Mouse (Mus musculus) liver, embryonic 12.5 days (tissue): ENCODE measurements around the gene Slc4a8. TPM values are rescaled to one million over a fixed set of nuclear protein-coding genes. Genes with fewer than 3 reads are reported as not detected.

Experiments
- polyA plus RNA-seq: library from polyadenylated mRNA; unstranded; fragments of >200 nt; fragmentation: Nextera tagmentation; extraction: Ambion mirVana; gene quantifications from 2 replicates; pipeline ENCODE4 v1.2.1, GENCODE M21; 2016

Slc4a8 gene
- polyA plus RNA-seq, 1 experiment from 2014 or later, result 0.70 TPM

Other genes with a start within 250 kb of the Slc4a8 start
- 7.4 and 9.0 TPM in 2 replicates for gene Tfcp2, start 209.7 kb upstream of the Slc4a8 start, polyA plus RNA-seq
- gene Pou6f1, start 161.8 kb upstream of the Slc4a8 start, polyA plus RNA-seq, result 0.41 and 0.45 TPM in 2 replicates
- 163 and 167 TPM in 2 replicates for gene Dazap2, start 146.4 kb upstream of the Slc4a8 start, polyA plus RNA-seq
- gene Smagp, start 124.8 kb upstream of the Slc4a8 start, polyA plus RNA-seq, result 10.5 and 11.4 TPM in 2 replicates
- 40.5 and 40.6 TPM in 2 replicates for gene Bin2, start 92.2 kb upstream of the Slc4a8 start, polyA plus RNA-seq
- 8.7 and 11.0 TPM in 2 replicates for gene Cela1, start 73.8 kb upstream of the Slc4a8 start, polyA plus RNA-seq
- 0.96 and 1.3 TPM in 2 replicates for gene Galnt6, start 32.4 kb upstream of the Slc4a8 start, polyA plus RNA-seq
- 0.54 and 0.88 TPM in 2 replicates for gene Scn8a, start 108.1 kb downstream of the Slc4a8 start, polyA plus RNA-seq